Mouse (Mus musculus): ENCODE measurements around the gene Dab1. TPM values are rescaled to one million over a fixed set of nuclear protein-coding genes. Genes with fewer than 3 reads are reported as not detected.

Gene Dab1
- polyA plus RNA-seq, 1 experiment from 2014 or later: 24.1 TPM

GRCm38 (mm10) chr4:104678234-104678633, 1059.1 kb downstream of the Dab1 start:
- H3K9ac ChIP-seq (ENCODE audit: low read length): no peak overlapping the region
- H3K4me2 ChIP-seq (ENCODE audit: low read length): no peak overlapping the region
- H3K4me3 ChIP-seq (ENCODE audit: low read depth, low read length): no peak overlapping the region
- 76% methylated on average over 7 of the region's 7 CpGs for WGBS
- H3K9me3 ChIP-seq (ENCODE audit: control insufficient read depth, low read length): no peaks in the 10 kb centered on the region
- DNase-seq (ENCODE audit: low spot score) (no peak), ATAC-seq (replicated peaks; ENCODE audit: low FRiP score, low TSS enrichment, low read depth) (no peak)
- no peaks in the 10 kb centered on the region for H3K27me3 ChIP-seq (replicated peaks; ENCODE audit: control insufficient read depth, insufficient read depth, low read length)
- H3K4me1 ChIP-seq (replicated peaks; ENCODE audit: control insufficient read depth, insufficient read depth, low read length): no peaks in the 10 kb centered on the region
- H3K27ac ChIP-seq (ENCODE audit: low read depth): no peak overlapping the region
- no peaks in the 10 kb centered on the region for H3K36me3 ChIP-seq (ENCODE audit: control insufficient read depth, insufficient read depth, low read length)

DNA sequence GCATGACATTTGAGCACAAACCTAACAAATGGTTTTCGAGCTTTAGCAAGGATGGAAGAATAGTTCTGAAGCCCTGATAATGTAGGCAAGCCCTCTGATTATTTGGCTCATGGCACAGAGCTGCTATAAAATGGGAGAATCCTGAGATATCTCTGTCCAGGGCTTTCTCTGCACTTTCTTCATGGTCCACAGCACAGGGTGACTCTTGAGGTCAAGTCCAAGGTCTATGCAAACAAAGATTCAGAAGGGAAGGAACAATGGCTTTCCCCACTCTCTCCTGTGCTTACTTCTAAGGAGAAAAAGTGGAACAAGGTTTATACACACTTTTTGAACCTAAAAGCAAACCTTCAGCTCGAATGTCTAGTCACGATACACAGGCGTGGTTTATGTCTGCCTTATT, 1061.3 kb downstream of the Dab1 start:
- 82% methylated on average over 4 of the region's 4 CpGs for WGBS
- H3K4me1 ChIP-seq (replicated peaks; ENCODE audit: control insufficient read depth, insufficient read depth, low read length): no peaks in the 10 kb centered on the region
- no peak for ATAC-seq (replicated peaks; ENCODE audit: low FRiP score, low TSS enrichment, low read depth)
- no peaks in the 10 kb centered on the region for H3K36me3 ChIP-seq (ENCODE audit: control insufficient read depth, insufficient read depth, low read length)
- no peak overlapping the region for H3K9ac ChIP-seq (ENCODE audit: low read length)
- H3K4me2 ChIP-seq (ENCODE audit: low read length): no peak overlapping the region
- H3K4me3 ChIP-seq (ENCODE audit: low read depth, low read length): no peak overlapping the region
- no peak overlapping the region for H3K27ac ChIP-seq (ENCODE audit: low read depth)
- DNase-seq (ENCODE audit: low spot score): no peak
- no peaks in the 10 kb centered on the region for H3K9me3 ChIP-seq (ENCODE audit: control insufficient read depth, low read length)
- H3K27me3 ChIP-seq (replicated peaks; ENCODE audit: control insufficient read depth, insufficient read depth, low read length): no peaks in the 10 kb centered on the region

- Histone ChIP-seq H3K36me3 (ENCODE audit: control insufficient read depth, insufficient read depth, low read length) (no peaks in the 10 kb centered on the region), H3K4me2 (ENCODE audit: low read length) (no peak overlapping the region), H3K9me3 (ENCODE audit: control insufficient read depth, low read length) (no peaks in the 10 kb centered on the region), H3K4me3 (ENCODE audit: low read depth, low read length) (no peak overlapping the region), H3K4me1 (replicated peaks; ENCODE audit: control insufficient read depth, insufficient read depth, low read length) (no peaks in the 10 kb centered on the region), H3K9ac (ENCODE audit: low read length) (no peak overlapping the region), H3K27me3 (replicated peaks; ENCODE audit: control insufficient read depth, insufficient read depth, low read length) (no peaks in the 10 kb centered on the region), H3K27ac (ENCODE audit: low read depth) (no peak overlapping the region)
- ATAC-seq (replicated peaks; ENCODE audit: low FRiP score, low TSS enrichment, low read depth) (no peak), DNase-seq (ENCODE audit: low spot score) (no peak)
- WGBS: 50% methylated on average over 18 of the region's 18 CpGs
These were observed 1067.1 kb downstream of the Dab1 start for GRCm38 (mm10) chr4:104686137-104686809.

- H3K27me3 ChIP-seq (replicated peaks; ENCODE audit: control insufficient read depth, insufficient read depth, low read length): no peaks in the 10 kb centered on the region
- H3K4me3 ChIP-seq (ENCODE audit: low read depth, low read length): no peak overlapping the region
- H3K9ac ChIP-seq (ENCODE audit: low read length): no peak overlapping the region
- H3K27ac ChIP-seq (ENCODE audit: low read depth): no peak overlapping the region
- ATAC-seq (replicated peaks; ENCODE audit: low FRiP score, low TSS enrichment, low read depth) (no peak), DNase-seq (ENCODE audit: low spot score) (no peak)
- H3K9me3 ChIP-seq (ENCODE audit: control insufficient read depth, low read length): no peaks in the 10 kb centered on the region
- H3K4me1 ChIP-seq (replicated peaks; ENCODE audit: control insufficient read depth, insufficient read depth, low read length): no peaks in the 10 kb centered on the region
- no peak overlapping the region for H3K4me2 ChIP-seq (ENCODE audit: low read length)
- no peaks in the 10 kb centered on the region for H3K36me3 ChIP-seq (ENCODE audit: control insufficient read depth, insufficient read depth, low read length)
- 14% methylated on average over 3 of the region's 3 CpGs for WGBS
These were observed 1069.9 kb downstream of the Dab1 start for GRCm38 (mm10) chr4:104689047-104689446.

- Histone ChIP-seq H3K9ac (ENCODE audit: low read length) (no peak overlapping the region), H3K27ac (ENCODE audit: low read depth) (no peak overlapping the region), H3K9me3 (ENCODE audit: control insufficient read depth, low read length) (no peaks in the 10 kb centered on the region), H3K4me3 (ENCODE audit: low read depth, low read length) (no peak overlapping the region), H3K4me2 (ENCODE audit: low read length) (no peak overlapping the region), H3K27me3 (replicated peaks; ENCODE audit: control insufficient read depth, insufficient read depth, low read length) (no peaks in the 10 kb centered on the region), H3K4me1 (replicated peaks; ENCODE audit: control insufficient read depth, insufficient read depth, low read length) (no peaks in the 10 kb centered on the region), H3K36me3 (ENCODE audit: control insufficient read depth, insufficient read depth, low read length) (no peaks in the 10 kb centered on the region)
- DNase-seq (ENCODE audit: low spot score) (no peak), ATAC-seq (replicated peaks; ENCODE audit: low FRiP score, low TSS enrichment, low read depth) (no peak)
- WGBS: 84% methylated on average over 7 of the region's 7 CpGs
These were observed 1071.9 kb downstream of the Dab1 start for GRCm38 (mm10) chr4:104691026-104691425.

DNA sequence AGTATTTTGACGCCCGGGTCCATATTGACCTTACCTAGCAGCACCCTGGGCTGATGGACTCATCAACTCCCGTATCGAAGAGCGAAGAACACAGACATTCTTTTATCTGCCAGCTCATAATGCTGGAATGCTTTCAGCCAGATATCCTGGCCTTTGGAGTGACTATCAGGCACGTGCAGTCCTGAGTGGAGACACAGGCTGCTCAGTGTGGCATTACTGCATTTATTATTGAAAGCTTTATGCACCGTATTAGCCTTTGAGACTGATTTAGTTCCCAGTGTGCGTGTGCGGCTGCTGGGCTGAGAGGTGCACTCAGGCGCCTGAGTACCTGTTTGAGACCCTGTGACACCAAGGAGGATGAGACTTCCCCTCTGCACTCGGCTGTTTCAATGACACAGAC, 1075.0 kb downstream of the Dab1 start:
- H3K36me3 ChIP-seq (ENCODE audit: control insufficient read depth, insufficient read depth, low read length): no peaks in the 10 kb centered on the region
- no peak for ATAC-seq (replicated peaks; ENCODE audit: low FRiP score, low TSS enrichment, low read depth)
- no peak overlapping the region for H3K4me2 ChIP-seq (ENCODE audit: low read length)
- no peak overlapping the region for H3K9ac ChIP-seq (ENCODE audit: low read length)
- no peak overlapping the region for H3K4me3 ChIP-seq (ENCODE audit: low read depth, low read length)
- H3K9me3 ChIP-seq (ENCODE audit: control insufficient read depth, low read length): no peaks in the 10 kb centered on the region
- no peaks in the 10 kb centered on the region; the same call in 1 of the 2 replicates for H3K4me1 ChIP-seq (replicated peaks; ENCODE audit: control insufficient read depth, insufficient read depth, low read length)
- no peak for DNase-seq (ENCODE audit: low spot score)
- WGBS: 82% methylated on average over 11 of the region's 11 CpGs
- no peaks in the 10 kb centered on the region for H3K27me3 ChIP-seq (replicated peaks; ENCODE audit: control insufficient read depth, insufficient read depth, low read length)
- H3K27ac ChIP-seq (ENCODE audit: low read depth): no peak overlapping the region

DNA sequence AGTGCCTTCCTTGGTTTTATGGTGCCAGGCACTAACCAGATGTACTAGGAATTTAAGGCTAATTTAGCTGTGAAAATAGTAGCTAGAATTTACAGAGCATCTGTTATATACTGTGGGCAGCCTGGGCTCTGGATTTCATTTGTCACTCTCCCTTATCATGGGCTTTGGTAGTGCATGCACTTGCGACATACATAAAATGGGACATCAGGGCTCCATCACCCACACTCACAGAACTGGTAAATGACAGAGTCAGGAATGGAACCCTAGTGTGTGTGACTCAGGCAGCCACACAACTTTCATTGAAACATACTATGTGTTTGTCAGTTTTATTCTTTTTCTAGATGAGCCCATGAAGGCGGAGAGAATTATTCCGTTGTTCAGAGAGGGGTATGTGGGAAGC, 1077.4 kb downstream of the Dab1 start:
- ATAC-seq (replicated peaks; ENCODE audit: low FRiP score, low TSS enrichment, low read depth) (no peak), DNase-seq (ENCODE audit: low spot score) (no peak)
- Histone ChIP-seq H3K9ac (ENCODE audit: low read length) (no peak overlapping the region), H3K4me3 (ENCODE audit: low read depth, low read length) (no peak overlapping the region), H3K36me3 (ENCODE audit: control insufficient read depth, insufficient read depth, low read length) (no peaks in the 10 kb centered on the region), H3K27ac (ENCODE audit: low read depth) (no peak overlapping the region), H3K27me3 (replicated peaks; ENCODE audit: control insufficient read depth, insufficient read depth, low read length) (no peaks in the 10 kb centered on the region), H3K9me3 (ENCODE audit: control insufficient read depth, low read length) (no peaks in the 10 kb centered on the region), H3K4me1 (replicated peaks; ENCODE audit: control insufficient read depth, insufficient read depth, low read length) (no peaks in the 10 kb centered on the region; the same call in 1 of the 2 replicates), H3K4me2 (ENCODE audit: low read length) (no peak overlapping the region)
- WGBS: 90% methylated on average over 3 of the region's 3 CpGs

DNA sequence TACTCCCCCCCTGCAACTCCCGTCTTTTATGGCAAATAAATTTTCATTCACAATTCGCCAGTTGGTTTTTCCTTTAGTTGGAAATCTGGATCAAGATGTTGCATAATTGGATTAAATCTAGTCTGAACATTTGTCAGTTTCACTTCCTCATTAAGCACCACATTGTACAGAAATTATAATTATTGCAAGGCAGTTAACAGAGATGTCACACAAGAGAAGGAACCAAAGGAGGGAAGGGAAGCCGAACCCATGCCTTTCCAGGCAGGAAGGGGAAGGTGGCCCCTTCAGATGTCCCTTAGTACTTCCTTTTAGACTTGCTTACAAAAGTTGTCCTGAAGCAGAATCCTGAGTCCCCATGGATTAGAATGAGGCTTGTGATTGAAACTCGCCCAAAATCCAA, 1078.5 kb downstream of the Dab1 start:
- WGBS: 64% methylated on average over 4 of the region's 4 CpGs
- ATAC-seq (replicated peaks; ENCODE audit: low FRiP score, low TSS enrichment, low read depth) (no peak), DNase-seq (ENCODE audit: low spot score) (no peak)
- Histone ChIP-seq H3K9ac (ENCODE audit: low read length) (no peak overlapping the region), H3K27me3 (replicated peaks; ENCODE audit: control insufficient read depth, insufficient read depth, low read length) (no peaks in the 10 kb centered on the region), H3K36me3 (ENCODE audit: control insufficient read depth, insufficient read depth, low read length) (no peaks in the 10 kb centered on the region), H3K27ac (ENCODE audit: low read depth) (no peak overlapping the region), H3K4me3 (ENCODE audit: low read depth, low read length) (no peak overlapping the region), H3K4me2 (ENCODE audit: low read length) (no peak overlapping the region), H3K4me1 (replicated peaks; ENCODE audit: control insufficient read depth, insufficient read depth, low read length) (no peaks in the 10 kb centered on the region; the same call in 1 of the 2 replicates), H3K9me3 (ENCODE audit: control insufficient read depth, low read length) (no peaks in the 10 kb centered on the region)

Measured in intestine, embryonic 14.5 days (tissue).